Mouse (Mus musculus) liver, adult 2 months (tissue): ENCODE results near the gene Taf8. TPM values are rescaled to one million over a fixed set of nuclear protein-coding genes. Genes with fewer than 3 reads are reported as not detected.

Source experiments
- DNase-seq: peaks from one replicate; pipeline ENCODE4 v3.0.0-alpha.2; 2011; ENCODE audit warnings: low read depth, low spot score; ENCODE audit errors: extremely low read depth
- H3K27ac ChIP-seq: fragments of 200-500 bp; replicated peaks from 2 replicates; pipeline ENCODE4 v1.5.1; 2012; ENCODE audit warnings: low read depth, mild to moderate bottlenecking, control low read depth, inconsistent platforms, low read length; ENCODE audit not compliant: insufficient read depth
- H3K27me3 ChIP-seq: fragments of 200-500 bp; 2 replicates; pipeline ENCODE4 v1.6.1; 2012; ENCODE audit warnings: mild to moderate bottlenecking, moderate library complexity, low read length, inconsistent platforms; ENCODE audit not compliant: control insufficient read depth, insufficient read depth
- H3K36me3 ChIP-seq: fragments of 200-500 bp; 2 replicates; pipeline ENCODE4 v1.6.1; 2012; ENCODE audit warnings: low read length, inconsistent platforms; ENCODE audit not compliant: control insufficient read depth, insufficient read depth
- H3K4me1 ChIP-seq: fragments of 200-500 bp; 2 replicates; pipeline ENCODE4 v1.6.1; 2011; ENCODE audit warnings: low read length; ENCODE audit not compliant: control insufficient read depth, insufficient read depth
- H3K4me3 ChIP-seq: fragments of 200-500 bp; 2 replicates; pipeline ENCODE4 v1.5.1; 2011; ENCODE audit warnings: low read depth, mild to moderate bottlenecking, control low read depth, low read length, moderate library complexity; ENCODE audit not compliant: insufficient read depth
- H3K79me2 ChIP-seq: fragments of 200-500 bp; 2 replicates; pipeline ENCODE4 v1.6.1; 2012; ENCODE audit warnings: inconsistent platforms, mild to moderate bottlenecking, low read length, moderate library complexity; ENCODE audit not compliant: control insufficient read depth, insufficient read depth
- H3K9ac ChIP-seq: fragments of 200-500 bp; 2 replicates; pipeline ENCODE4 v1.6.1; 2012; ENCODE audit warnings: low read depth, mild to moderate bottlenecking, control low read depth, inconsistent platforms, low read length
- CTCF ChIP-seq: fragments of 200-500 bp; IDR thresholded peaks from 2 replicates; pipeline ENCODE4 v1.5.1; 2011; ENCODE audit warnings: low read depth, low read length, control low read depth
- POLR2A ChIP-seq: fragments of 200-500 bp; IDR thresholded peaks from 2 replicates; pipeline ENCODE4 v1.6.1; 2011; ENCODE audit warnings: low read length, control low read depth; ENCODE audit not compliant: insufficient read depth; ENCODE audit errors: extremely low read depth
- WGBS: fragments of 180-500 bp; shearing (Covaris S2); methylation state at CpG from one replicate; pipeline ENCODE4 v1.1.7; 2018; 5-methylcytosine and 5-hydroxymethylcytosine counted together
- polyA plus RNA-seq: library from polyadenylated mRNA; depleted of rRNA; stranded (reverse); fragments of >200 nt; gene quantifications from 2 replicates; pipeline ENCODE4 v1.2.3, GENCODE M21; 2012
- total RNA-seq: library from RNA; depleted of rRNA; stranded (reverse); fragments of >200 nt; gene quantifications from 2 replicates; pipeline ENCODE4 v1.2.3, GENCODE M21; 2014

Gene Taf8
- total and polyA plus RNA-seq, 2 experiments = 8.2 to 9.6 TPM

DNA sequence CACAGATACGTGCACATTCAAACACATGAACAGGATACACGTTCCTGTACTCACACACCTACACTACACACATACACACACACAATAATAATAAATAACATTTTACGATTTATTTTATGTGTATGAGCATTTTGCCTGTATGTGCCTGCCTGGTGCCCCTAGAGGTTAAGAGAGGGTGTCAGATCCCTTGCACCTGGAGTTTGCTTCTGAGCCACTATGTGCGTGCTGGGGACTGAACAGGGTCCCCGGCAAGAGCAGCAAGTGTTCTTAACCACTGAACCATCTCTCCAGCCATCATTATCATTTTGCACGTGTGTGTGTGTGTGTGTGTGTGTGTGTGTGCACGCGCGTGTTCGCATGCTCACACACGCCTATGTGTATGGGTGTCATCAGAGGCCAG is 27.5 kb upstream of the Taf8 start:
- no peaks in the 10 kb centered on the region for H3K27me3 ChIP-seq
- H3K79me2 ChIP-seq = no peaks in the 10 kb centered on the region
- TF ChIP-seq CTCF (no peak), POLR2A (no peak)
- no peak for DNase-seq
- H3K4me3 ChIP-seq = no peak overlapping the region
- H3K27ac ChIP-seq = no peak overlapping the region
- H3K36me3 ChIP-seq = no peaks in the 10 kb centered on the region
- H3K9ac ChIP-seq = no peak overlapping the region
- H3K4me1 ChIP-seq = peaks cover 2% of the 10 kb centered on the region; the same call in 1 of the 2 replicates
- WGBS = 89% methylated on average over 11 of the region's 11 CpGs

DNA sequence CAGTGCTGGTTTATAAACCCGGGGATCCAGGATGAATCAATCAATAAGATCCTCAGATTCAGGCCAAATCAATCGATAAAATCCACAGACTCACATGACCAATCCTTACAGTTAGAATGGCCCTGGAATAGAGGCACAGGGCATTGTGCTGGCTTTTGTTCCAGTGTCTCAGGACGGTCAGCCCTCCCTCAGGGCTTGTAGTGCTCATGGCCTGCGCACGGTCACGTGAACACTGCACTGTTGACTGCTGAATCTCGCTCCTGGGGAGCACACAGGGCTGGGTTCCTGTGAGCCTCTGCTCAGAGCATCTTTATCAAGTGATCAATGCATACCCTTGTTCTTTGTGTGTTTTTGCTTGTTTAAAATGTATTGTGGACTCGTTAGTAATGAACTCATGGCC is 26.8 kb upstream of the Taf8 start:
- peaks cover 2% of the 10 kb centered on the region; the same call in 1 of the 2 replicates for H3K4me1 ChIP-seq
- TF ChIP-seq POLR2A (no peak), CTCF (no peak)
- H3K27ac ChIP-seq = no peak overlapping the region
- no peaks in the 10 kb centered on the region for H3K79me2 ChIP-seq
- H3K27me3 ChIP-seq = no peaks in the 10 kb centered on the region
- WGBS = 29% methylated on average over 8 of the region's 8 CpGs
- no peaks in the 10 kb centered on the region for H3K36me3 ChIP-seq
- DNase-seq = peak; percentile 79
- no peak overlapping the region for H3K4me3 ChIP-seq
- no peak overlapping the region for H3K9ac ChIP-seq

DNA sequence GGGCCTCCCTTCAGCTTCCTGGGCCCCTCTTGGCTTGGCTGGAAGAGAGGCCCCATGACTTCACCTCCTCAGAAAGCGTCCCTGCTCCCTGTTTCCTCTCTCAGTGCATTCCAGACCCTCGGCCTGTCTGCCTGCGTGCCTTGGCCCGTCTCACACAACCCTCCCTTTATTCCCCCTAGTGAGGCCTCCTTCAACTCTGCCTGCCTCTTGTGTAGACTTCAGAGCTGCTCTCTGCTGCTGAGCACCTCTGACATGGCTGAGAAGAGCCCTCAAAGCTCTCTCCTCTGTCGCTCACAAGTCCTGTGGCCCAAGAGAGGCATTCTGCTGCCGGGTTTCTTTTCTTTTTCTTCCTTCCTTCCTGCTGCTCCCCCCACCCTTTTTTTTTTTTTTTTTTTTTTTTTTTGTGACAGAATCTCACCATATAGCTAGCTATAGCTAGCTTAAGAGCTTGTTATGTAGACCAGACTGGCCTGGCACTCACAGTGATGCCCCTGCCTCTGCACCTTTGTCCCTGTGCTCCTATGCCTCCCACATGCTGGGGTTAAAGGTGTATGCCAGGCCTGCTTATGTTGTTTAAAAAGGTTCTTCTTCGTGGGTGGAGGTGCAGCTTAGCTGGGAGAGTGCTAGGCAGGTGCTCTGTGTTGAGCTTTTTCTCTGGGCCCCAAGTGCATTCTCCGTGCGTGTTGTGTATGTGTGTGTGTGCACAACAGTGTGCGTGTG is 25.6 kb upstream of the Taf8 start:
- Histone ChIP-seq H3K9ac (no peak overlapping the region), H3K27me3 (no peaks in the 10 kb centered on the region), H3K4me3 (no peak overlapping the region), H3K79me2 (no peaks in the 10 kb centered on the region), H3K4me1 (peaks cover 2% of the 10 kb centered on the region; the same call in 1 of the 2 replicates), H3K27ac (no peak overlapping the region), H3K36me3 (no peaks in the 10 kb centered on the region)
- TF ChIP-seq CTCF (no peak), POLR2A (no peak)
- 66% methylated on average over 10 of the region's 10 CpGs for WGBS
- DNase-seq = no peak

DNA sequence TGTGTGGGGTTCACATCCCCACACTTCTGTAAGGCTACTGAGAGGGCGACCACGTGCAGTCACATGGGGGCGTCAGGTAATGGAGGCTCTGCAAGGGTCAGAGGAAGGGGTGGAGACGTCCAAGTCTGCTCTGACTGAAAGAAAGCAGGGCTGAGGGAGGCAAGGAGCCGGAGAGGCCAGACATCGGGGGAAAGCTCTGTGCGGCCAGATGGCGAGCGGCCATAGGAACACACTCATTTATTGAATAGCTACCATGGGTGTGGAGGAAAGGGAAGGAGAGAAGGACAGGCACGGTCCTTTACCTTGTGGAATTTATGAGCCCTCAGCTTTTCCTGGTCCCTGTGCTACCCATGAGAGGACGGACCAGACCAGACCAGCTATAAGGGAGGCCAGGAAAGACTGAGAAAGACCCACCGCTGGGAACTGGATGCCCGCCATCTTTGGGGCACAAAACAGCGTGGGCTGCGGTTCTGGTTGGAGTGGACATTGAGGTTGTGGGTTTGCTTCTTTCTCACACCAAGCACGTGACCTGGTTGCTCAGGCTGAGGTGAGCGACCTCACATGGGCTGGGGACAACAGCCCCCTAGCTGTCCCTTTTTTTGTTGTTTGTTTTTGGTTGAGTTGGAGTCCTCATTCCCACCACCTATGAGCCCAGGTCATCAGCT is 24.9 kb upstream of the Taf8 start:
- Histone ChIP-seq H3K4me1 (peaks cover 8% of the 10 kb centered on the region), H3K27me3 (no peaks in the 10 kb centered on the region), H3K9ac (no peak overlapping the region), H3K4me3 (no peak overlapping the region), H3K36me3 (no peaks in the 10 kb centered on the region), H3K27ac (no peak overlapping the region), H3K79me2 (no peaks in the 10 kb centered on the region; the same call in 1 of the 2 replicates)
- no peak for DNase-seq
- WGBS = 90% methylated on average over 17 of the region's 17 CpGs
- no peak for TF ChIP-seq CTCF
- TF ChIP-seq POLR2A = no peak

DNA sequence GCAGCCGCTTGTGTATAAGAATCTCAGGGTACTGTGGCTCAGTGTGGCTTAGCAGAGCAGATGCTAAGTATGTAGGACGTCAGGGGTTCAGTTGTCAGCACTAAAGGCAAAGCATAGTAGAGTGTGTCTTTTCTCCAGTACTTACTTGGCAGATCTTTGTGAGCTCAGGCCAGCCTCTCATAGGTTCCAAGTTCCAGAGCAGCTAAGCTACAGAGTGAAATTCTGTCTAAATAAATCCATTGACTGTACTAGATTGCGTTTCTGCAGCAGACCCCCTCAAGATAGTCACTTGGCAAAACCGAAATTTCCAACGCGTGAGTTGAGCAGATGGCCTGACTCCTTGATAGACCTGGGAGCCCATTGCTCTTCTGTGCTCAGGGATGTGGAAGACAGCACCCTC is 22.9 kb upstream of the Taf8 start:
- no peak for DNase-seq
- Histone ChIP-seq H3K4me1 (peaks cover 8% of the 10 kb centered on the region), H3K27me3 (no peaks in the 10 kb centered on the region), H3K9ac (no peak overlapping the region), H3K27ac (no peak overlapping the region), H3K4me3 (no peak overlapping the region), H3K36me3 (no peaks in the 10 kb centered on the region), H3K79me2 (no peaks in the 10 kb centered on the region; the same call in 1 of the 2 replicates)
- TF ChIP-seq CTCF (no peak), POLR2A (no peak)
- 91% methylated on average over 6 of the region's 6 CpGs for WGBS

DNA sequence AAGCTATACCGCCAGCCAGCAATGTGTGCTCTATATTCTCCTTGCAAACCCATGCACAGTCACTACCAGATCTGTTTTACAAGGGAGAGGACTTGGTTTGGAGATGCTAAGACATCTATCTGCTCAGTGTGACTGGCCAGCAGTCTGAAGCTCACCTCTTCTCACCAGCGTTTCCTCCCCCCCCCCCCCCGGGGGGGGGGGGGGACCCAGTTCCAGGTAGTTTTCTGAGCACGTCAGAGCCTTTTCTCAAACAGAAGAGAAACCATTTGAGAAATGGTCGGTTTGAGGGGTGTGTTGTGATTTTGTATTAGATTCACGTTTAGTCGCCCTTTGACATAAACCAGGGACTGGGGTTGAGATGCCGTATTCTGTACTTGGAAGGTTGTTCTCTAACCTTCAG is 22.0 kb upstream of the Taf8 start:
- Histone ChIP-seq H3K4me3 (no peak overlapping the region), H3K27ac (no peak overlapping the region), H3K36me3 (no peaks in the 10 kb centered on the region), H3K27me3 (no peaks in the 10 kb centered on the region), H3K79me2 (no peaks in the 10 kb centered on the region; the same call in 1 of the 2 replicates), H3K4me1 (peaks cover 8% of the 10 kb centered on the region), H3K9ac (no peak overlapping the region)
- 78% methylated on average over 8 of the region's 8 CpGs for WGBS
- TF ChIP-seq POLR2A (no peak), CTCF (no peak)
- DNase-seq = no peak
